Mouse (Mus musculus) forebrain, embryonic 11.5 days (tissue): ENCODE data around the gene Mtrex. TPM values are rescaled to one million over a fixed set of nuclear protein-coding genes. Genes with fewer than 3 reads are reported as not detected.

Experiments
- polyA plus RNA-seq: library from polyadenylated mRNA; unstranded; fragments of >200 nt; fragmentation: Nextera tagmentation; extraction: Ambion mirVana; gene quantifications from 2 replicates; pipeline ENCODE4 v1.2.1, GENCODE M21; 2014

Gene Mtrex
- polyA plus RNA-seq, 1 experiment from 2014 or later, result 109 TPM

Other genes with a start within 250 kb of the Mtrex start
- 16.1 and 16.2 TPM in 2 replicates for gene Plpp1, start 126.6 kb downstream of the Mtrex start, polyA plus RNA-seq
- gene Dhx29, start 56 bp upstream of the Mtrex start, polyA plus RNA-seq, result 34.3 and 37.2 TPM in 2 replicates
- gene Ccno, start 60.4 kb upstream of the Mtrex start, polyA plus RNA-seq, result 5.3 and 7.3 TPM in 2 replicates
- 3.4 TPM in 2 replicates for gene Mcidas, start 66.4 kb upstream of the Mtrex start, polyA plus RNA-seq
- 0.57 and 0.73 TPM in 2 replicates for gene Cdc20b, start 107.7 kb upstream of the Mtrex start, polyA plus RNA-seq
- 89.4 and 92.9 TPM in 2 replicates for gene Gpx8, start 119.0 kb upstream of the Mtrex start, polyA plus RNA-seq
- gene Gzma, start 173.6 kb upstream of the Mtrex start, polyA plus RNA-seq, result not detected in 2 replicates